Mouse (Mus musculus): Measurements from ENCODE around the gene Ugt1a8. TPM values are rescaled to one million over a fixed set of nuclear protein-coding genes. Genes with fewer than 3 reads are reported as not detected.

The Ugt1a8 gene
- polyA plus RNA-seq, 1 experiment, result not detected

DNA sequence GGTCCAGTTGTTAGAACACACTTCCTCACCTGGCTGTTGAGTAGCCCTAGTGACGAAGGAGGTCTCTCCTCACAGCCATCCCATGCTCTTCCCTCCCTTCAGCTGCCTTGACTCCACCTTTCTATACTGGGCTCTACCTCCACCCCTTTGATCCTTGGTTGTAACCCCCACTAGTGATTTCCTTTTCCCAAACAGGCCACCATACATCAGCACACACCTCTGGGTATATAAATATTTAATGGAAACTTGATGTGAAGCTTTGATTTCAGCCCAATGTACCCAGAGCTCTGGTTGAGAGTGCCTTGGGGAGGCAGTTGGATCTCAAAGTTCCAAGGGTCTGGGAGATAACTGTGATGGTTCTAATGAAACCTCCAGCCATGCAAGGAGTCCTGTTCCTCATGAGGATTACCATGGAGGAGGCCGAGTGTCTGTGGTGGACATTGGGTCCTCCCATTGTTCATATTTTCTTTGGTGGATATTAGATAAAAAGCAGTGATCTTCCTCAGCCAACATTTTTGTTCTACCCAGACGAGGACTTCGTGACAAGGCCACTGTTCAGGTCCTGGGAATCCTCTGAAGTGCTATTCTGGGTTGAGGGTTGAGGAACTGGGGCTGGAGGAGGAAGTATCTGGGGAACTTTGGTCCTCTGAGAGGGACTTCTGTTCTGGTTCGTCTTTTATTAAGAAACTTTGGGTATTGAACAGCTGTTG lies 139.2 kb downstream of the Ugt1a8 start, which contains the start of gene Mroh2a:
Mroh2a (plus strand) TSS at position 317 of the 710 bp plus-strand sequence.
- H3K27me3 ChIP-seq (ENCODE audit: control insufficient read depth, insufficient read depth, insufficient read length), result peaks cover 10% of the 10 kb centered on the region
- H3K79me2 ChIP-seq (ENCODE audit: control insufficient read depth, insufficient read depth), result no peaks in the 10 kb centered on the region
- H3K4me3 ChIP-seq (ENCODE audit: insufficient read depth, poor library complexity, severe bottlenecking), result no peak within 1 kb of the TSS
- TF ChIP-seq MAX (IDR thresholded peaks at IDR 0.05) (no peak), CEBPB (IDR thresholded peaks at IDR 0.05; ENCODE audit: low read depth) (no peak), MYOG (IDR thresholded peaks at IDR 0.05; ENCODE audit: control insufficient read depth, extremely low read depth, insufficient read length) (no peak), MYOD1 (IDR thresholded peaks at IDR 0.05; ENCODE audit: control insufficient read depth, insufficient read length, low read depth) (no peak), FOSL1 (IDR thresholded peaks at IDR 0.05; ENCODE audit: insufficient read depth, low read length, poor library complexity, severe bottlenecking) (no peak), USF1 (IDR thresholded peaks at IDR 0.05; ENCODE audit: low read depth) (no peak), CTCF (IDR thresholded peaks at IDR 0.05; ENCODE audit: control insufficient read depth, insufficient read depth, insufficient read length) (no peak)
- no peaks in the 10 kb centered on the region for H3K79me3 ChIP-seq (ENCODE audit: low read depth)
- H3ac ChIP-seq (ENCODE audit: control insufficient read depth, insufficient read length, low read depth), result no peak within 1 kb of the TSS
- no peaks in the 10 kb centered on the region for H3K36me3 ChIP-seq (ENCODE audit: control insufficient read depth, insufficient read depth)

DNA sequence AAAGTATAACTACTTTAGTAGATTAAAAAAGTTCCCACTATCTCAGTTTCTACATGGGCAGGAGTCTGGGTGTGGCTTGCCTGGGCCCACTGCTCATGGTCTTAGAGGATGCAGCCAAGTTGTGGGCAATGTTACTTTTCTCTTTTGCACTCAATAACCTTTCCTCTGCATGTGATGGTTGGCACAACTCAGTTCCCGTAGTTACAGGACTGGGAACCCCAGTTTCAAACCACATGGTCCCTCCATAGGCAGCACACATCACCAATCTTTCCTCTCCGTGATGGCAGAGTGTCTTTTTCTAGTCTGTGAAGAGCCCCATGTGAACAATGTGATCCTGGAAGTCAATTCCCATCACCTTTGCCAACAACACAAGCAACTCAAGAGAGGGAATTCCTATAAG lies 139.9 kb downstream of the Ugt1a8 start:
- Histone ChIP-seq H3K79me2 (ENCODE audit: control insufficient read depth, insufficient read depth) (no peaks in the 10 kb centered on the region), H3K36me3 (ENCODE audit: control insufficient read depth, insufficient read depth) (no peaks in the 10 kb centered on the region), H3K79me3 (ENCODE audit: low read depth) (no peaks in the 10 kb centered on the region), H3K4me3 (ENCODE audit: insufficient read depth, poor library complexity, severe bottlenecking) (no peak overlapping the region), H3ac (ENCODE audit: control insufficient read depth, insufficient read length, low read depth) (no peak overlapping the region), H3K27me3 (ENCODE audit: control insufficient read depth, insufficient read depth, insufficient read length) (peaks cover 15% of the 10 kb centered on the region)
- TF ChIP-seq CTCF (IDR thresholded peaks at IDR 0.05; ENCODE audit: control insufficient read depth, insufficient read depth, insufficient read length), result no peak

- Histone ChIP-seq H3K27me3 (ENCODE audit: control insufficient read depth, insufficient read depth, insufficient read length) (peaks cover 16% of the 10 kb centered on the region), H3ac (ENCODE audit: control insufficient read depth, insufficient read length, low read depth) (no peak overlapping the region), H3K4me3 (ENCODE audit: insufficient read depth, poor library complexity, severe bottlenecking) (no peak overlapping the region), H3K36me3 (ENCODE audit: control insufficient read depth, insufficient read depth) (no peaks in the 10 kb centered on the region), H3K79me3 (ENCODE audit: low read depth) (no peaks in the 10 kb centered on the region), H3K79me2 (ENCODE audit: control insufficient read depth, insufficient read depth) (no peaks in the 10 kb centered on the region)
- no peak for TF ChIP-seq MYOD1 (IDR thresholded peaks at IDR 0.05; ENCODE audit: control insufficient read depth, insufficient read length, low read depth)
- no peak for TF ChIP-seq MYOG (IDR thresholded peaks at IDR 0.05; ENCODE audit: control insufficient read depth, extremely low read depth, insufficient read length)
- TF ChIP-seq CEBPB (IDR thresholded peaks at IDR 0.05; ENCODE audit: low read depth), result no peak
- no peak for TF ChIP-seq CTCF (IDR thresholded peaks at IDR 0.05; ENCODE audit: control insufficient read depth, insufficient read depth, insufficient read length)
- no peak for TF ChIP-seq USF1 (IDR thresholded peaks at IDR 0.05; ENCODE audit: low read depth)
- no peak for TF ChIP-seq MAX (IDR thresholded peaks at IDR 0.05)
- TF ChIP-seq FOSL1 (IDR thresholded peaks at IDR 0.05; ENCODE audit: insufficient read depth, low read length, poor library complexity, severe bottlenecking), result no peak
Measured at GRCm38 (mm10) chr1:88228121-88228520, 140.5 kb downstream of the Ugt1a8 start.

GRCm38 (mm10) chr1:88229566-88229965 lies 142.0 kb downstream of the Ugt1a8 start:
- H3K27me3 ChIP-seq (ENCODE audit: control insufficient read depth, insufficient read depth, insufficient read length), result peaks cover 25% of the 10 kb centered on the region
- TF ChIP-seq CEBPB (IDR thresholded peaks at IDR 0.05; ENCODE audit: low read depth) (no peak), MYOD1 (IDR thresholded peaks at IDR 0.05; ENCODE audit: control insufficient read depth, insufficient read length, low read depth) (no peak), FOSL1 (IDR thresholded peaks at IDR 0.05; ENCODE audit: insufficient read depth, low read length, poor library complexity, severe bottlenecking) (no peak), MYOG (IDR thresholded peaks at IDR 0.05; ENCODE audit: control insufficient read depth, extremely low read depth, insufficient read length) (no peak), USF1 (IDR thresholded peaks at IDR 0.05; ENCODE audit: low read depth) (no peak), CTCF (IDR thresholded peaks at IDR 0.05; ENCODE audit: control insufficient read depth, insufficient read depth, insufficient read length) (no peak)
- H3ac ChIP-seq (ENCODE audit: control insufficient read depth, insufficient read length, low read depth), result no peak overlapping the region
- no peak overlapping the region for H3K4me3 ChIP-seq (ENCODE audit: insufficient read depth, poor library complexity, severe bottlenecking)
- no peaks in the 10 kb centered on the region for H3K79me3 ChIP-seq (ENCODE audit: low read depth)
- H3K79me2 ChIP-seq (ENCODE audit: control insufficient read depth, insufficient read depth), result no peaks in the 10 kb centered on the region
- no peaks in the 10 kb centered on the region for H3K36me3 ChIP-seq (ENCODE audit: control insufficient read depth, insufficient read depth)

- TF ChIP-seq USF1 (IDR thresholded peaks at IDR 0.05; ENCODE audit: low read depth) (no peak), CEBPB (IDR thresholded peaks at IDR 0.05; ENCODE audit: low read depth) (no peak), FOSL1 (IDR thresholded peaks at IDR 0.05; ENCODE audit: insufficient read depth, low read length, poor library complexity, severe bottlenecking) (no peak), CTCF (IDR thresholded peaks at IDR 0.05; ENCODE audit: control insufficient read depth, insufficient read depth, insufficient read length) (no peak)
- H3K36me3 ChIP-seq (ENCODE audit: control insufficient read depth, insufficient read depth), result no peaks in the 10 kb centered on the region
- no peak overlapping the region for H3K4me3 ChIP-seq (ENCODE audit: insufficient read depth, poor library complexity, severe bottlenecking)
- H3K27me3 ChIP-seq (ENCODE audit: control insufficient read depth, insufficient read depth, insufficient read length), result peaks cover 29% of the 10 kb centered on the region
- H3ac ChIP-seq (ENCODE audit: control insufficient read depth, insufficient read length, low read depth), result no peak overlapping the region
- H3K79me2 ChIP-seq (ENCODE audit: control insufficient read depth, insufficient read depth), result no peaks in the 10 kb centered on the region
- no peaks in the 10 kb centered on the region for H3K79me3 ChIP-seq (ENCODE audit: low read depth)
Measured at GRCm38 (mm10) chr1:88229986-88230385, 142.4 kb downstream of the Ugt1a8 start.

DNA sequence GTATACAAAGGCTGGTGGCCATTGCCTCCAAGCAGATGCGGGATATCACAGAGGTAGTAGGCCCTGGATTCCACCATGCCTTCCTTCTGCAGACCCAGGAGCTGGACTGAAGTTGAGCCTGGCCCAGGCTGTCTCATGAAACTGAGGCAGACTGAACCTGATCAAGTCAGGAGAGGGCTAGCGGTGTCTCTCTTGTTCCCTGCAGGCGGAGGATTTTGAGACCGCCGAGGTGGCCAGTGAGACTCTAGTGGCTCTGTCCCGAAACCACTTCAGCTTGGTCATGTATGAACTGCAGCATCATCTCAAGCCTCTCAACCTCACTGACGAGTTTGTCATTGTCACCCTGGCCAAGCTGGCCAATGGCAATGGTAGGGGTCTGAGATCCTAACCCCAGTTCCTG lies 142.8 kb downstream of the Ugt1a8 start:
- H3K27me3 ChIP-seq (ENCODE audit: control insufficient read depth, insufficient read depth, insufficient read length), result peaks cover 33% of the 10 kb centered on the region
- H3K79me2 ChIP-seq (ENCODE audit: control insufficient read depth, insufficient read depth), result no peaks in the 10 kb centered on the region
- H3K4me3 ChIP-seq (ENCODE audit: insufficient read depth, poor library complexity, severe bottlenecking), result no peak overlapping the region
- TF ChIP-seq USF1 (IDR thresholded peaks at IDR 0.05; ENCODE audit: low read depth) (no peak), MYOG (IDR thresholded peaks at IDR 0.05; ENCODE audit: control insufficient read depth, extremely low read depth, insufficient read length) (no peak), FOSL1 (IDR thresholded peaks at IDR 0.05; ENCODE audit: insufficient read depth, low read length, poor library complexity, severe bottlenecking) (no peak)
- no peak overlapping the region for H3ac ChIP-seq (ENCODE audit: control insufficient read depth, insufficient read length, low read depth)
- no peaks in the 10 kb centered on the region for H3K79me3 ChIP-seq (ENCODE audit: low read depth)
- no peaks in the 10 kb centered on the region for H3K36me3 ChIP-seq (ENCODE audit: control insufficient read depth, insufficient read depth)

All from C2C12 (cell line).